Mouse (Mus musculus) lung, postnatal 0 days (tissue): ENCODE measurements around the gene Olfr1120. TPM values are rescaled to one million over a fixed set of nuclear protein-coding genes. Genes with fewer than 3 reads are reported as not detected.
"Not testable (repeated sequence)": the region's sequence is repeated elsewhere in the genome, so short reads cannot be mapped to it uniquely, and the experiment has no call there.

Experiments
- ATAC-seq: fragments of 200-750 bp; cut with Nextera tagmentation; 2 replicates; pipeline ENCODE4 v1.8.0; 2017; ENCODE audit warnings: moderate library complexity
- DNase-seq: peaks from one replicate; pipeline ENCODE4 v3.0.0-alpha.2; 2016; ENCODE audit warnings: low spot score
- H3K27ac ChIP-seq: fragments of 300-500 bp; sonication (generic); 2 replicates; pipeline ENCODE4 v1.5.1; 2014; ENCODE audit warnings: antibody characterized with exemption, mild to moderate bottlenecking, low read length, mixed read lengths
- H3K27me3 ChIP-seq: fragments of 300-500 bp; sonication (generic); replicated peaks from 2 replicates; pipeline ENCODE4 v1.6.1; 2014; ENCODE audit warnings: low read length, mixed read lengths; ENCODE audit not compliant: insufficient read depth
- H3K36me3 ChIP-seq: fragments of 300-500 bp; sonication (generic); 2 replicates; pipeline ENCODE4 v1.6.1; 2014; ENCODE audit warnings: low read length, mixed read lengths; ENCODE audit not compliant: insufficient read depth
- H3K4me1 ChIP-seq: fragments of 300-500 bp; sonication (generic); 2 replicates; pipeline ENCODE4 v1.6.1; 2014; ENCODE audit warnings: antibody characterized with exemption, low read depth, low read length, mixed read lengths; ENCODE audit not compliant: insufficient read depth
- H3K4me2 ChIP-seq: fragments of 300-500 bp; sonication (generic); replicated peaks from 2 replicates; pipeline ENCODE4 v1.6.1; 2014; ENCODE audit warnings: low read depth, mild to moderate bottlenecking, low read length, moderate library complexity, mixed read lengths
- H3K4me3 ChIP-seq: fragments of 300-500 bp; sonication (generic); 2 replicates; pipeline ENCODE4 v1.5.1; 2014; ENCODE audit warnings: low read depth, low read length
- H3K9ac ChIP-seq: fragments of 300-500 bp; sonication (generic); replicated peaks from 2 replicates; pipeline ENCODE4 v1.6.1; 2014; ENCODE audit warnings: low read depth, mild to moderate bottlenecking
- H3K9me3 ChIP-seq: fragments of 300-500 bp; sonication (generic); 2 replicates; pipeline ENCODE4 v1.6.1; 2016; ENCODE audit warnings: low read length, mixed read lengths
- CTCF ChIP-seq: IDR thresholded peaks from 2 replicates; pipeline ENCODE4 v1.5.1; 2016; ENCODE audit warnings: antibody characterized with exemption, mild to moderate bottlenecking
- EP300 ChIP-seq: IDR thresholded peaks from 2 replicates; pipeline ENCODE4 v1.6.1; 2016; ENCODE audit warnings: antibody characterized with exemption, mild to moderate bottlenecking, control low read depth
- WGBS: fragments of 180-500 bp; shearing (Covaris S2); extraction: QIAGEN DNeasy Blood & Tissue Kit; methylation state at CpG from one replicate; pipeline ENCODE4 v1.1.7; 2014; 5-methylcytosine and 5-hydroxymethylcytosine counted together
- polyA plus RNA-seq: library from polyadenylated mRNA; unstranded; fragments of >200 nt; fragmentation: Nextera tagmentation; extraction: Ambion mirVana; gene quantifications from 2 replicates; pipeline ENCODE4 v1.2.1, GENCODE M21; 2015

Olfr1120 gene
- not detected in 2 replicates for polyA plus RNA-seq

DNA sequence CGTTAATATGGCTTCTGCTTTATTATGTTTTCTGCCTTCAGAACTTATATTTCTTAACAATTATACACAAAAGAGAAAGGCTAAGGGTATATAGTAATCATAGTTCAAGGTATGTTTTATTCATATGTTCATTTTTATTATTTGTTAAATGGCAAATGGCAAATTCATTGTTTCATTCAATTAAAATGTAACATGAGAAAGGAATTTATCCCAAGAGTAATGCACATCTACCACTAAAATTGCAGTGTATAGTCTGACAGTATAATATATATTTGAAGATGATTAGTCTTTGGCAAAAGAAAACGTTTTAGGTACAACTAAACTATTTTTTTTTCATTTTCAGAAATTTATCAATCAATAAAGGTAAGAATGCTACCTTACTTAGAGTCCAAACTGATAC lies at the start of gene Olfr1120:
Gene Olfr1120, plus strand, starts transcription at position 301 of the 400 bp plus-strand sequence.
- TF ChIP-seq EP300 (no peak), CTCF (no peak)
- Histone ChIP-seq H3K36me3 (no peaks in the 10 kb centered on the region), H3K27me3 (no peaks in the 10 kb centered on the region), H3K4me2 (no peak within 1 kb of the TSS), H3K4me3 (no peak within 1 kb of the TSS), H3K4me1 (no peaks in the 10 kb centered on the region), H3K9me3 (no peaks in the 10 kb centered on the region), H3K9ac (no peak within 1 kb of the TSS), H3K27ac (no peak within 1 kb of the TSS)
- ATAC-seq (no peak), DNase-seq (no peak)
- WGBS: 33% methylated on average over 2 of the region's 2 CpGs

DNA sequence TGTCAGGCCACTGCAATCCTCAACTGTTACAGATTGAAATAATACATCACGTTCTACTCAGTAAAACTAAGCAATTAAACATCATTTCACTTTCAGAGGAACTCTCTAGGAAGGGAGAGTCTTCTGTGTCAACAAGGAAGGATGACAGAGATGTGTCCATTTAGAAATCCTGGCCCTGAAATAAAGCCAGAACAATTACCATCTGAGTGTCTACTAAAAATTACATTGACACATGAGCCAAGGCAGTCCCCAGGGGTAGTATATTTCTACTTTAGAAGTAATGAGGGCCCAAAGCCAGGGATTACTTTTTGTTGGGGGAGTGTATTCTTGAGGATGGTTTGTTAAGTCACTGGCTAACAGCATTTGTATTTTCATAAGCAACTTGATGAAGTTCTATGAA lies 47.3 kb upstream of the Olfr1120 start, which contains the start of gene Olfr1118:
Gene Olfr1118, plus strand, starts transcription at position 301 of the 400 bp plus-strand sequence.
- DNase-seq: no peak
- no peaks in the 10 kb centered on the region for H3K27me3 ChIP-seq
- H3K36me3 ChIP-seq: no peaks in the 10 kb centered on the region
- H3K4me1 ChIP-seq: no peaks in the 10 kb centered on the region
- no peak within 1 kb of the TSS for H3K4me3 ChIP-seq
- TF ChIP-seq EP300 (no peak), CTCF (no peak)
- WGBS: 51% methylated on average over 1 of the region's 1 CpGs
- H3K27ac ChIP-seq: no peak within 1 kb of the TSS
- H3K9ac ChIP-seq: no peak within 1 kb of the TSS
- no peaks in the 10 kb centered on the region for H3K9me3 ChIP-seq
- no peak within 1 kb of the TSS for H3K4me2 ChIP-seq
- ATAC-seq: no peak

DNA sequence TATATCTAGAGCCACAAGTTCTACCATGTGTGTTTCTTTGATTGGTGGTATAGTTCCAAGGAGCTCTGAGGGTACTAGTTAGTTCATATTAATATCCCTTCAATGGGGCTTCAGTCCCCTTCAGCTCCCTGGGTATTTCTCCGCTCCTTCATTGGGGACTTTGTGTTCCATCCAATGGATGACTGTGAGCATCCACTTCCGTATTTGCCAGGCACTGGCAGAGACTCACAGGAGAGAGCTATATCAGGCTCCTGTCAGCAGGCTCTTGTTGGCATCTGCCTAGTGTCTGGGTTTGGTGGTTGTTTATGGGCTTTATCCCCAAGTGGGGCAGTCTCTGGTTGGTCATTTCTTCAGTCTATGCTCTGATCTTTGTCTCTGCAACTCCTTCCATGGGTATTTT lies 5.5 kb downstream of the Olfr1120 start:
- H3K9me3 ChIP-seq, H3K4me2 ChIP-seq, H3K4me3 ChIP-seq, DNase-seq, H3K9ac ChIP-seq, H3K4me1 ChIP-seq, ATAC-seq, H3K36me3 ChIP-seq, H3K27me3 ChIP-seq, H3K27ac ChIP-seq: not testable (repeated sequence)
- WGBS: 85% methylated on average over 2 of the region's 2 CpGs

DNA sequence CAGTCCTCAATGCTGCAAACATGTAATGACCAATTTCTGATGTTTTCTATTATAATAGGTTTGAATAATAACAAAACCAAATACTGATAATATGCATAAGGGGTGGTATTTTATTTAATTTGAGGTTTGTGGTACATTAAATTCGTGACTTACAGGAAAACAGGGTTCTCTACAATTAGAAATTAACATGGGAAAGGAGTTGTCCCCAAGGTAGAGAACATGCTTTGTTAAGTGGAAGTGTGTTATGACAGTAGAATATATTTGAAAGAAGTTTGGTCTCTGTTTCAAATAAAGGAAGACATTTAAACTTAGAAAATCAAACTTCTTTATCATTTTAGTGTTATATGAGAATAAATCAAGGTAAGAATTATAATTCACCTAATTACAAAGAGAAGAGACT lies 15.0 kb downstream of the Olfr1120 start, which contains the start of gene Olfr1121:
Gene Olfr1121, plus strand, starts transcription at position 301 of the 400 bp plus-strand sequence.
- Histone ChIP-seq H3K9ac (no peak within 1 kb of the TSS), H3K9me3 (no peaks in the 10 kb centered on the region), H3K27me3 (no peaks in the 10 kb centered on the region), H3K27ac (no peak within 1 kb of the TSS), H3K4me3 (no peak within 1 kb of the TSS), H3K4me1 (no peaks in the 10 kb centered on the region), H3K36me3 (no peaks in the 10 kb centered on the region), H3K4me2 (no peak within 1 kb of the TSS)
- DNase-seq (no peak), ATAC-seq (no peak)
- WGBS: 12% methylated on average over 1 of the region's 1 CpGs
- TF ChIP-seq CTCF (no peak), EP300 (no peak)

DNA sequence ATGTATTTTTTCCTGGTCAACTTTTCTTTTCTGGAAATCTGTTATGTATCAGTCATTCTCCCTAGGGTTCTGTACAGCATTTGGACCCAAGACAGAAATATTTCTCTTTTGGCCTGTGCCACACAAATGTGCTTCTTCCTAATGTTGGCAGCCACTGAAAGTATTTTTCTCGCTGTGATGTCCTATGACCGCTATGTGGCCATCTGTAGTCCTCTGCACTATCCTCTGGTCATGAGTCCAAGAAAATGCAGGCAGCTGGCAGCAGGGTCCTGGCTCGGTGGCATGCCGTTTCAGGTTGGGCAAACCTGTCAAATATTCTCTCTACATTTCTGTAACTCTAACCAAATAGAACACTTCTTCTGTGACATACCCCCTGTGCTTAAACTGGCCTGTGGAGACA lies 17.1 kb downstream of the Olfr1120 start:
- Histone ChIP-seq H3K4me2 (no peak overlapping the region), H3K9me3 (no peaks in the 10 kb centered on the region), H3K36me3 (no peaks in the 10 kb centered on the region), H3K4me1 (no peaks in the 10 kb centered on the region), H3K27me3 (no peaks in the 10 kb centered on the region), H3K9ac (no peak overlapping the region), H3K4me3 (no peak overlapping the region), H3K27ac (no peak overlapping the region)
- DNase-seq: no peak
- WGBS: 83% methylated on average over 4 of the region's 4 CpGs
- ATAC-seq: no peak
- TF ChIP-seq EP300 (no peak), CTCF (no peak)

DNA sequence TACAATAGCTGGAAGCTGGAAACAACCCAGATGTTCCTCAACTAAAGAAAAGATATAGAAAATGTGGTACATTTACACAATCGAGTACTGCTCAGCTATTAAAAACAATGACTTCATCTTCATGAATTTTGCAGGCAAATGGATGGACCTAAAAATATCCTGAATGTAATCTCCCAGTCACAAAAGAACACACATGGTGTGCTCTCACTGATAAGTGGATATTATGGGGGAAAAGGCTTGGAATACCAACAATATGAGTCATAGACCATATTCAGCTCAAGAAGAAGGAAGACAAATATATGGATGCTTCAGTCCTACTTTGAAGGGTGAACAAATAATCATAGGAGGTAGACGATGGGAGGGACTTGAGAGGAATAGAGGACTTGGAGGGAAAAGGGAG lies 29.3 kb downstream of the Olfr1120 start:
- no peak overlapping the region for H3K4me2 ChIP-seq
- no peaks in the 10 kb centered on the region for H3K9me3 ChIP-seq
- H3K27me3 ChIP-seq: no peaks in the 10 kb centered on the region
- no peak overlapping the region for H3K4me3 ChIP-seq
- WGBS: 53% methylated on average over 2 of the region's 2 CpGs
- TF ChIP-seq EP300: no peak
- no peak for TF ChIP-seq CTCF
- no peaks in the 10 kb centered on the region for H3K4me1 ChIP-seq
- H3K36me3 ChIP-seq: no peaks in the 10 kb centered on the region
- DNase-seq (no peak), ATAC-seq (no peak)
- no peak overlapping the region for H3K27ac ChIP-seq
- no peak overlapping the region for H3K9ac ChIP-seq

DNA sequence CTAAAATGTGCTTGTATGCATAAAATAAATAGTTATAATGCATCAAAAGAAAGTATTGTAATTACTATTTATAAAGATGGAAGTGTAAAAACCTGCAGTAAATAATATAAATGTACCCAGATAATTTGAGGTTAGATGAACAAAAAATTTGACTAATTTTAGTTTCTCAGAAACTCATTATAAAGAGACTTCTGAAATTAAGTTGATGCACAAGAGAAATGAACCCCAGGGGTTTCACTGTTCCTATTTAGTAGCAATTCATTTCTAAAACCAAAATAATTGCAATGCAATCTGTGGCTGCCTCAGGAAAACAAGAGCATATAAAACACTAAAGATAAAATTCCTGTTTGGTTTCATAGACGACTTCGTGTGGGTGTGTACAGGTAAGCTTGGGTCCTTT lies 30.9 kb downstream of the Olfr1120 start, which contains the start of gene Olfr1122:
Gene Olfr1122, plus strand, starts transcription at position 301 of the 400 bp plus-strand sequence.
- 70% methylated on average over 2 of the region's 2 CpGs for WGBS
- no peaks in the 10 kb centered on the region for H3K36me3 ChIP-seq
- no peaks in the 10 kb centered on the region for H3K27me3 ChIP-seq
- no peak within 1 kb of the TSS for H3K4me2 ChIP-seq
- H3K4me3 ChIP-seq: no peak within 1 kb of the TSS
- no peak within 1 kb of the TSS for H3K9ac ChIP-seq
- H3K9me3 ChIP-seq: no peaks in the 10 kb centered on the region
- ATAC-seq: no peak
- no peaks in the 10 kb centered on the region for H3K4me1 ChIP-seq
- DNase-seq: no peak
- TF ChIP-seq CTCF (no peak), EP300 (no peak)
- H3K27ac ChIP-seq: no peak within 1 kb of the TSS

DNA sequence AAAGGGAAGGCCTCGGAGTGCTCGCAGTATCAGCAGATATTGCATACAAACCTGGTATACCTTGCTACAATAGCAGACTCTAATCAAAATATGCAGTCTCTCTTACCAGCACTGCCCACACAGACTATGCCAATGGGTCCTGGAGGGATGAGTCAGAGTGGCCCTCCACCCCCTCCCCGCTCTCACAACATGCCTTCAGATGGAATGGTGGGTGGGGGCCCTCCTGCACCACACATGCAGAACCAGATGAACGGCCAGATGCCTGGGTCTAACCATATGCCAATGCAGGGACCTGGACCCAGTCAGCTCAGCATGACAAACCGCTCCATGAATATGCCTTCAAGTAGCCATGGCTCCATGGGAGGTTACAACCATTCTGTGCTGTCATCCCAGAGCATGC lies 39.0 kb downstream of the Olfr1120 start:
- not testable (repeated sequence) for H3K27ac ChIP-seq, H3K9me3 ChIP-seq, H3K4me2 ChIP-seq, H3K4me1 ChIP-seq, DNase-seq, H3K36me3 ChIP-seq, H3K27me3 ChIP-seq, H3K9ac ChIP-seq, H3K4me3 ChIP-seq
- ATAC-seq: 0 out of 2 replicates have a peak, but pooled peaks have one; percentile 6
- WGBS: 81% methylated on average over 5 of the region's 5 CpGs

DNA sequence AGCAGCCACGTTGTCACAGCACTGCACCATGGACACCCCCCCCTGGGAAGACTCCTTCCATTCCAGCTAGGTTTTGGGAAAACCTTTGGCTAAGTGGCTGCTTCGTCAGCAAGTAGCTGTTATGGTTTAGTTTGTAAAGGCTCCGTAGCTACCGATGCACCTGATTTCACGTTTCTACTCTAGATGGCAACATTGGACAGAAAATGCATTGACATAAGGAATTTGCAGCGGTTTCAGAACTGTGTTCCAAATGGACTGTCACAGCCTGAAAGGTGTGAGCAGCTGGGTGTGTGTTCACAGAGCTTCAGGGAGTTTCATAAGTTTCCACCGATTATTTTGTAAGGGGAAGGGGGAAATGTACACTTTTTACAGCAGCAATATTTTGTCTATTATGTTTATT lies 40.1 kb downstream of the Olfr1120 start:
- not testable (repeated sequence) for H3K4me3 ChIP-seq, DNase-seq, H3K9me3 ChIP-seq, H3K27ac ChIP-seq, H3K27me3 ChIP-seq, H3K9ac ChIP-seq, ATAC-seq, H3K4me2 ChIP-seq, H3K36me3 ChIP-seq, H3K4me1 ChIP-seq
- whole genome bisulfite sequencing: 74% methylated on average over 7 of the region's 7 CpGs
